Comparison of ENCODE assay signal across 11 mouse cellular contexts in genomic region chr17:15323191-15323834, GRCm38 (mm10). TPM values are rescaled to one million over a fixed set of nuclear protein-coding genes. Genes with fewer than 3 reads are reported as not detected.
DNase-seq lines count a peak whose midpoint lies in the region; ATAC-seq lines count a peak whose summit lies in the region.
"Had no signal": no experiment of that assay in that cellular context is flagged by ENCODE, and none has a peak within 500 bp of the region (broad histone marks: within the 10 kb centered on the region; RNA-seq: fewer than 3 reads in every experiment).

No protein-coding gene starts in this region.

- H3K4me2 ChIP-seq in lung, embryonic 15.5 days = no peak overlapping the region
- no peak overlapping the region for H3K4me2 ChIP-seq in hindbrain, embryonic 14.5 days (replicated peaks)
- H3K4me2 ChIP-seq in liver, embryonic 12.5 days = no peak overlapping the region
- H3K4me2 ChIP-seq: liver, embryonic 15.5 days had no signal

- DNase-seq in cerebellum, postnatal 10 days = peak; percentile 65 to 80
- no peak for DNase-seq in cerebellum, postnatal 36 days
- no peak for DNase-seq in lung, postnatal 25 days (ENCODE audit: low spot score)
- DNase-seq in hindbrain, embryonic 14.5 days (ENCODE audit: low spot score) = no peak
- peak; percentile 34 for DNase-seq in lung, postnatal 14 days
- no peak for DNase-seq in spleen, adult 12 weeks (ENCODE audit: low spot score)
- DNase-seq: adrenal gland, postnatal 25 days; layer of hippocampus, postnatal 36 days had no signal

- no peak overlapping the region for H3K4me3 ChIP-seq in lung, embryonic 15.5 days
- no peak overlapping the region for H3K4me3 ChIP-seq in hindbrain, embryonic 14.5 days (replicated peaks; ENCODE audit: low read length)
- H3K4me3 ChIP-seq in liver, embryonic 12.5 days = no peak overlapping the region
- H3K4me3 ChIP-seq: liver, embryonic 15.5 days had no signal

- WGBS in lung, embryonic 15.5 days = 57% methylated on average over 9 of the region's 9 CpGs
- 51% methylated on average over 9 of the region's 9 CpGs for WGBS in hindbrain, embryonic 14.5 days
- 67% methylated on average over 9 of the region's 9 CpGs for whole genome bisulfite sequencing in liver, embryonic 12.5 days (ENCODE audit: insufficient replicate concordance)

- H3K27me3 ChIP-seq in lung, embryonic 15.5 days = no peaks in the 10 kb centered on the region
- no peaks in the 10 kb centered on the region for H3K27me3 ChIP-seq in hindbrain, embryonic 14.5 days (ENCODE audit: control insufficient read depth, insufficient read depth, low read length)
- H3K27me3 ChIP-seq in liver, embryonic 12.5 days (replicated peaks) = no peaks in the 10 kb centered on the region
- H3K27me3 ChIP-seq: liver, embryonic 15.5 days had no signal

- no peaks in the 10 kb centered on the region for H3K9me3 ChIP-seq in lung, embryonic 15.5 days
- H3K9me3 ChIP-seq in hindbrain, embryonic 14.5 days (ENCODE audit: control insufficient read depth, low read length) = no peaks in the 10 kb centered on the region
- no peaks in the 10 kb centered on the region for H3K9me3 ChIP-seq in liver, embryonic 12.5 days (replicated peaks)
- H3K9me3 ChIP-seq: liver, embryonic 15.5 days had no signal

- H3K9ac ChIP-seq in lung, embryonic 15.5 days = no peak overlapping the region
- no peak overlapping the region for H3K9ac ChIP-seq in hindbrain, embryonic 14.5 days
- no peak overlapping the region for H3K9ac ChIP-seq in liver, embryonic 12.5 days
- H3K9ac ChIP-seq: liver, embryonic 15.5 days had no signal

- no peaks in the 10 kb centered on the region for H3K36me3 ChIP-seq in lung, embryonic 15.5 days
- H3K36me3 ChIP-seq in hindbrain, embryonic 14.5 days (replicated peaks; ENCODE audit: control insufficient read depth, insufficient read depth) = no peaks in the 10 kb centered on the region
- H3K36me3 ChIP-seq in liver, embryonic 12.5 days = no peaks in the 10 kb centered on the region
- H3K36me3 ChIP-seq: liver, embryonic 15.5 days had no signal

- peak; percentile 84 for ATAC-seq in lung, embryonic 15.5 days (ENCODE audit: borderline replicate concordance, extremely low read depth, low FRiP score, low TSS enrichment)
- ATAC-seq in hindbrain, embryonic 14.5 days (ENCODE audit: low FRiP score) = peak; percentile 82
- ATAC-seq in liver, embryonic 12.5 days = no peak

- H3K4me1 ChIP-seq in lung, embryonic 15.5 days = peaks cover 7% of the 10 kb centered on the region; the same call in 1 of the 2 replicates
- H3K4me1 ChIP-seq in hindbrain, embryonic 14.5 days (replicated peaks; ENCODE audit: control insufficient read depth, insufficient read depth, low read length) = no peaks in the 10 kb centered on the region; the same call in 1 of the 2 replicates
- no peaks in the 10 kb centered on the region for H3K4me1 ChIP-seq in liver, embryonic 12.5 days
- H3K4me1 ChIP-seq: liver, embryonic 15.5 days had no signal

- no peak overlapping the region for H3K27ac ChIP-seq in lung, embryonic 15.5 days
- no peak overlapping the region for H3K27ac ChIP-seq in hindbrain, embryonic 14.5 days
- no peak overlapping the region for H3K27ac ChIP-seq in liver, embryonic 12.5 days
- H3K27ac ChIP-seq: liver, embryonic 15.5 days had no signal

RNA-seq across cellular contexts. Expression of gene Dll1, which starts 53.4 kb away (rescaled TPM):
- polyA plus RNA-seq in lung, embryonic 15.5 days (2015; fragmentation: Nextera tagmentation; extraction: Ambion mirVana) = 4.5 and 6.4 TPM in 2 replicates
- 12.5 and 15.1 TPM in 2 replicates for polyA plus RNA-seq in hindbrain, embryonic 14.5 days (2014; fragmentation: Nextera tagmentation; extraction: Ambion mirVana)
- 1.5 and 1.7 TPM in 2 replicates for polyA plus RNA-seq in liver, embryonic 12.5 days (2016; fragmentation: Nextera tagmentation; extraction: Ambion mirVana)

Comparison
In these comparisons a context has a peak if more than half of its experiments do, and no peak if none do; other contexts are left out.
1. DNase-seq: peak in cerebellum, postnatal 10 days (2 of 2) and lung, postnatal 14 days (single experiment); none in cerebellum, postnatal 36 days (0 of 2), lung, postnatal 25 days (single experiment), hindbrain, embryonic 14.5 days (single experiment) and spleen, adult 12 weeks (single experiment).